Mouse (Mus musculus) mature B cell (primary cell): ENCODE results near the gene Psmd13.

Source experiments
- in situ Hi-C: fragments of 300-500 bp; cut with MboI; formaldehyde crosslinking; loops from 2 replicates; pipeline ENCODE4 v1.14.3; 2019

The Psmd13 gene

GRCm38 (mm10) chr7:140903212-140903611 is 21.4 kb downstream of the Psmd13 start:
- in situ Hi-C loops = loop anchor here (5.0 kb wide), 2 partner anchors 56 to 144 kb away; partner anchors contain the start of genes Odf3 and Scgb1c1

DNA sequence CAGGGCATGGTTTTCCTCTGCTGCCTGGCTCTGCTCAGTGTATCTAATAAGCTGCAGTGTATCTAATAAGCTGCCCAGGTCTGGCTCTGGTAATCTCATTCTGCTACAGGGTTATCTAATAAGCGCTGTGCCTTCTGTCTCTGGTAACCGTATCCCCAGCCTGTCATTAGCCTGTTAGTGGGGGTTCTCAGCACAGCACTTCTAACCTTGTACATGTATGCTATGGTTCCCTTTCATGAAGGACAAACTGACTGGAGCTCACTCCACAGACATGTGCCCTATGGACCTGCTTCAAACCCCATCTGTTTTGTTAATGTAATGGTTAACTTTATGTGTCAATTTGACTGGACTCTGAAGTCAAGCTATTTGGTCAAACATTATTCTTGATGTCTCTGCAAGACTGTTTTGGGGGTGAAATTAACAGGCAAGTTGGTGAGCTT is 23.9 kb downstream of the Psmd13 start:
- in situ Hi-C loops = no loop called here

GRCm38 (mm10) chr7:140907131-140907530 is 25.4 kb downstream of the Psmd13 start:
- in situ Hi-C loops = no loop called here

- in situ Hi-C loops = no loop called here
These were observed 25.9 kb downstream of the Psmd13 start for GRCm38 (mm10) chr7:140907697-140908096.

DNA sequence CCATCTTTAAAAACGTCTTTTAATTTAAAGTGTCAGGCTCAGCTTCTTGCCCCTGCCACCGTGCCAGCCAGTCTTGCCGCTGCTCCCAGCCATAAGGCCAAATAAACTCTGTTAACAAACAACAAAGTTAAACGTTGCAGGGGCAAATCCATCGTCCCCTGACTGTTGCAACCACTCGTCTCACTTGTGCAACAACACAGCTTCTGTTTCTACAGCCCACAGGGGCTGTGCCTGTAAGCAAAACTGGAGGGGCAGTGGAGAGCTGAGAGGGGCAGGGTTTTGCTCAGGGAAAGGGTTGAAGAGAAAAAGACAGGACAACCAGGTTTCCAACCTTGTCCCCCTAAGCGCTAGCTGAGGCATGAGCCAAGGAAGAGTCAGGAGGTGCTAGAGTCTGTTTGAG is 26.4 kb downstream of the Psmd13 start:
- in situ Hi-C loops = no loop called here

DNA sequence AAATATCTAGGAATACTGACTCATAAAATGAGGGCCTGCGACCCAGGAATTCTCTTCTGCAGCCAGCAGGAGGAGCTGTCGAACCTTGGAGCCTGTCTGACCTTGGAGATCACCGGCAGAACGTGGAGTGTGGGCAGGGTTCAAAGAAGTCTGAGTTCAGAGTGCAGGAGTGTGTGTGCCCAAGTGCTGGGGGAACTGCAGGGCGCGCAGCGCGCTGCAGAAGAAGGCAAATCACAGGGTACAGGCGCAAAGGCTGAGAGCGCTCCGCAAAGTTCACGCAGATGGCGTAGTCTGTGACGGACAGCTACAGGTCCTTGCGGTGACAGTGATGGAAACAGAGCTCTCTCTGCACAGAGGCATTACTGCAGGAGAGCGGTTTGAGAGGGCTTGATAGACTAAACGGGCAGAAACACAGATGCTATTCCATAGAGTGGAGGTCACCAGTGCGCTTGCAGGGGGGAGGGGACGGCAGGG is 26.9 kb downstream of the Psmd13 start:
- in situ Hi-C loops = no loop called here

DNA sequence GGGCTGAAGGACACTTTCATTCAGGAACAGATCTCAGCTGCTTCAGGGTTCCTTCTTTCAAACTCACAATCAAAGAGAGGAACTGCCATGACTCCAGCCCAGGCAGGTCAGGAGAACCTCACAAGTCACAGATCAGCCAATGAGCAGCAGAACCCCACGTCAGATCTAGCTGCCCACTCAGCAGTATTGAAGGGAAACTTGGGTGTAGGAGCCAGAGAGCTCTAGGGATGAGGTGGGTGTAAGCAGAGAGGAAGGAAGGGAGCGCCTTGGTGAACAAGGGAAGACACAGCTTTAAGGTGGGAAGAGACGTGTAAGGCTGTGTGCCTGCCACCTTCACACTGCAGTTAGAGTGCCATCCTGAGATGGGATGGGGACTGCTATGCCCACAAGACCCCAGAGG is 30.5 kb downstream of the Psmd13 start:
- in situ Hi-C loops = no loop called here

GRCm38 (mm10) chr7:140912846-140913482 is 31.2 kb downstream of the Psmd13 start:
- in situ Hi-C loops = no loop called here

GRCm38 (mm10) chr7:140914031-140914690 is 32.4 kb downstream of the Psmd13 start:
- in situ Hi-C loops = no loop called here

GRCm38 (mm10) chr7:140919911-140920310 is 38.1 kb downstream of the Psmd13 start:
- in situ Hi-C loops = no loop called here

DNA sequence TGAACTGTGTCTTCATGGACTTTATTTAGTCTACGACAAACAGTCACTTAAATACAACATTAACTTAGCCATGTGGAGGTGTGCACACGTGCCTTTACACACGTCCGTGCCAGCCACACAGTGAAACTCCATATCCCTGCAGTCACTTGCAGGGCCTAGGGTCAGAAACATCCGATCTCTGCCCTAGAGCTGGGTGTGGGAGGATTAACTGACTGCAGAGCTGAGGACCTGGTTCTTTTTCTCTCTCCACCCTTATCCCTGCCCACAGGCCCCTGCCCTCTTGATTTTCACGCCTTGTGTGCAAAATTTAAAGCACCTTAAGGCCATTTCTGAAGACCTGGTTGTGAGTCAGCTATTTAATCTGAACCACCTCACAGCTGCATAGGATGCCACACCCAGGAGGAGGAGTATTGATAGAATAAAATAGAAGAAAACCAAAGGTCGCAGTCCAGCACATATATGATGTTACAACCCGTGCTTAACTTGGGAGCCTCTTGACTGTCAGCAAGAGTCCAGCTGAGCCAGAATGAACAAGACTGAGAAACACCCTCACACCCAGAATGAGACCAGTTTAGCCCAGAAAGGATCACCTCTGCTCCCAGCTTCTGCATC is 38.8 kb downstream of the Psmd13 start, which contains the start of gene Nlrp6:
Nlrp6 (plus strand) TSS at position 485 of the 612 bp plus-strand sequence.
- in situ Hi-C loops = no loop called here

- in situ Hi-C loops = no loop called here
These were observed 39.6 kb downstream of the Psmd13 start for GRCm38 (mm10) chr7:140921225-140921975.

DNA sequence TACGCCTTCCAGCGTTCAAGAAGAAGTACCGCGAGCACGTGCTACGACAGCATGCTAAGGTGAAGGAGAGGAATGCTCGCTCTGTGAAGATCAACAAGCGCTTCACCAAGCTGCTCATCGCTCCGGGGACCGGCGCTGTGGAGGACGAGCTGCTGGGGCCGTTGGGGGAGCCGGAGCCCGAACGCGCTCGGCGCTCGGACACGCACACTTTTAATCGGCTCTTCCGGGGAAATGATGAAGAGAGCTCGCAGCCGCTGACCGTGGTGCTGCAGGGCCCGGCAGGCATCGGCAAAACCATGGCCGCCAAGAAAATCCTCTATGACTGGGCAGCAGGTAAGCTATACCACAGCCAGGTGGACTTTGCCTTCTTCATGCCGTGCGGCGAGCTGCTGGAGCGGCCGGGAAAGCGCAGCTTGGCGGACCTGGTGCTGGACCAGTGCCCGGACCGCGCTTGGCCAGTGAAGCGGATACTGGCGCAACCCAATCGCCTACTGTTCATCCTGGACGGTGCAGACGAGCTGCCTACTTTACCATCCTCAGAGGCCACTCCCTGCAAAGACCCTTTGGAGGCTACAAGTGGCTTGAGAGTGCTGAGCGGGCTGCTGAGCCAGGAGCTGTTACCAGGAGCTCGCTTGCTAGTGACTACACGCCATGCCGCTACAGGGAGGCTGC is 40.8 kb downstream of the Psmd13 start:
- in situ Hi-C loops = no loop called here

DNA sequence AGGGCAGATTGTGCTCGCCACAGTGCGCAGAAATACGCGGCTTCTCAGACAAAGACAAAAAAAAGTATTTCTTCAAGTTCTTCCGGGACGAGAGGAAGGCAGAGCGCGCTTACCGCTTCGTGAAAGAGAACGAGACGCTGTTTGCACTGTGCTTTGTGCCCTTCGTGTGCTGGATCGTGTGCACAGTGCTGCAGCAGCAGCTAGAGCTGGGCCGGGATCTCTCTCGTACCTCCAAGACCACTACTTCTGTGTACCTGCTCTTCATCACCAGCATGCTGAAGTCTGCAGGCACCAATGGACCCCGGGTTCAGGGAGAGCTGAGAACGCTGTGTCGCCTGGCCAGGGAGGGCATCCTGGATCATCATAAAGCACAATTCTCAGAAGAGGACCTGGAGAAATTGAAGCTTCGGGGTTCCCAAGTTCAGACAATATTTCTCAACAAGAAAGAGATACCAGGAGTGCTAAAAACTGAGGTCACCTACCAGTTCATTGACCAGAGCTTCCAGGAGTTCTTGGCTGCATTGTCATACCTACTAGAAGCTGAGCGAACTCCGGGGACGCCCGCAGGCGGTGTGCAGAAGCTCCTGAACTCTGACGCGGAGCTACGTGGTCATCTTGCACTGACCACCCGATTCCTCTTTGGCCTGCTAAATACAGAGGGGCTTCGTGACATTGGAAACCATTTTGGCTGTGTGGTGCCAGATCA is 41.5 kb downstream of the Psmd13 start:
- in situ Hi-C loops = no loop called here

DNA sequence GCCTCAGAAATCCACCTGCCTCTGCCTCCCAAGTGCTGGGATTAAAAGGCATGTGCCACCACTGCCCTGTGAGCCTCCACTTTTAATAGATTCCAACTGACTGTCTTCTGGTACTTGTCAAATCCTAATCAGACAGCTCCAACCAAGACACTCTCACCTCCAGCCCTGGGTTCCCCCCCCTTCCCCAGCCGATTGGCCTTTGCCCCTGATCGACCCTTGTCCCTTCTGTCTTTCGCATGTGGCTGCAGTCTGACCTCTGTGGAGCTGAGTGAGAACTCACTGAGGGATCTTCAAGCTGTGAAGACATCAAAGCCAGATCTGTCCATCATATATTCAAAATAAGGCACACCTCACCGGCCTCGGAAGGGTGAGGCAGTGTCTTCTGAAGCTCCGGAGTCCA is 45.4 kb downstream of the Psmd13 start:
- in situ Hi-C loops = no loop called here

GRCm38 (mm10) chr7:140938436-140938835 is 56.7 kb downstream of the Psmd13 start:
- in situ Hi-C loops = no loop called here

DNA sequence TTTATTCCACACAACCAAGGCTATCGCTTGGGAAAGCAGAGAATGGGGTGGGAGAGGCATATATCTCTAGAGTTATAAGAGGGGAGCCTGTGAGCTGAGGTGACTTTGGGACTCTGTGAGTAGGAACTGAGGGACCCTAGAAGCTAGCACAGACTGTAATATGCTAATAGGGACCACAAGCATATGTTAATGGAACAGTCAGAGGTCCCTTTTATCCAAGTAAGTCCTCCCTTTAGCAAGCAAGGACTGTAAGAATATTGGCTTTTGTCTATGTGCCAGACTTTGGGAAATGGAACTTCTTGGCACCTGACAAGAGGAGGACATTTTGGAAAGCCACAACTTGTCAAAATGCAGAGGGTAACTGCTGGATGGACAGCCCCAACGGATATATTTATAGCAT is 57.1 kb downstream of the Psmd13 start:
- in situ Hi-C loops = no loop called here

DNA sequence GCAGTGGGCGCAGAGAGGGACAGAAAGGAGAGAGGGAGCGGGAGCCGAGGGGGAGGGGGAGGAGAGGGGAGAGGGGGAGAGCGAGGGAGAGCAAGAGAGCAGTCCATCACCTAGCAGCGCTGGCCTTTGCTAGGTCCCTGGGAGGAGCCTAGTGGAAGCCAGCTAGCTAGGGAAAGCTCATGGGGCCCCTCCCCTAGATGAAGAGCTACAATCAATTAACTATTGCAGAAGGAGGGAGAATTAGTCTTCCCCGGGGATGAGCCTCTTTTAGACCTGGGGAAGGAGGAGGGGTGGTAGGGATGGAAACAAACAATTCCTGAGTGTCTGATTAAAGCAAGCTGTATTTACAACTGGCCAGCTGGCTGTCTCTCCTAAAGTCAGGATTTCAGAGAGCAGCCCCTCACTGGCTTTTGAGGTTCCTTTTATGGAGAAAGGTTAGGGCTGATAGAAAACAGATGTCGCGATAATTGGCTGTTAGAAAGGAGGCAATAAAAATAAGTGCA is 58.0 kb downstream of the Psmd13 start:
- in situ Hi-C loops = no loop called here

DNA sequence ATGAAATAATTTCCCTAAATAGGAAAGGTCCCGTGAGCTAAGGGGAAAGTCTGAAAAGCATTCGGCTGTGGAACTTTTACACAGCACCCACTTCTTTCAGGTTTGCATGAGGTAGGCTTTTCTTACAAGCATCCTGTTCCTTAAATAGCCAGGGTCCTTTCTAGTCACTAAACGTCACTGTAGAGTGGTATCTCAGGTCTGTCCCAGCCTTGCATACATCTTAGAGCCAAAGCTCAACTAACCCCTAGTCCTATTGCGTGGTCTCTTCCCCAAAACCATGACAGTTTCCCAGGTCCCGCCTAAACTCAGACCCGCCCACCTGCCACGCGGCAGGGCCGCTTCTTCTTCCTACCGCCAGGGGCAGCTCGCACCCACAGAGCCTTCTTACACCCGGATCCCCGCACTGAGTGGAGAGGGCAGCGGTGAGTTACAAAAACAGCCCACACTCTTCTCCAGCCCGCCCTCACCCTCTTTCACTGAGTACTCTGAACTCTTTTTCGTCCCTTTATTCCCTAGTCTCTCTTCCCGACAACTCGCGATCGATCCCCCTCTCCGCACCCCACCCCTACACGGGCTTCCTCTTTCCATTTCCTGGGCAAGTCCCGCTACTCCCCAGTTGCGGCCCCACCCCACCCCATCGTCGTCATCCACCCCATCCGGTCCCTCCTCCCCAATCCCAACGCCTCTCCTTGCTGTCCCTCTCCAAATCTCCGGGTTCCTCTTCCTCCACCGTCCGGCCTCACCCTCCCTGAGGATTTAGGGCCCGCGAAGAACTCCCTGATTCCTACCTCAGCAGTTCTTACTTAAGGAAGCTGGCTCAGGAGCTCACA is 59.7 kb downstream of the Psmd13 start, which contains the start of gene Pgghg:
Pgghg (plus strand) TSS at position 170 of the 830 bp plus-strand sequence.
- in situ Hi-C loops = no loop called here

DNA sequence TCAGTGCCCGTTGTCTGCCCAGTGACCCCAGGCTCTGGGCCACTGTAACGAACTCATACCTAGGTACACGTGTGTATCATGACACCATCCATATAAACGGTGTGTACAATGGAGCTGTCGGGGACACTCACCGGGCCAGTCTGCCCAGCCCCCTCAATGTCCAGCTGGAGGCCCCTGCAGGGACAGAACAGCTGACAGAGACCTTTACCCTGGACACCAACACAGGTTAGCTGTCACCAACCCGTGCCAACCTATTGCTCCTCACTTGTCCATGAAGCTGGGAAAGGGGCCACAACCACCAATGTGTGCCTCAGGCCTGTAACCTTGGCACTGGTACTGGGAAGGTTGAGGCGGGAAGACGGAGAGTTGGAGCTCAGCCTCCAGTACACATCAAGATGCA is 60.6 kb downstream of the Psmd13 start:
- in situ Hi-C loops = no loop called here
